Mouse (Mus musculus): Measurements from ENCODE around the gene Anapc16.

DNA sequence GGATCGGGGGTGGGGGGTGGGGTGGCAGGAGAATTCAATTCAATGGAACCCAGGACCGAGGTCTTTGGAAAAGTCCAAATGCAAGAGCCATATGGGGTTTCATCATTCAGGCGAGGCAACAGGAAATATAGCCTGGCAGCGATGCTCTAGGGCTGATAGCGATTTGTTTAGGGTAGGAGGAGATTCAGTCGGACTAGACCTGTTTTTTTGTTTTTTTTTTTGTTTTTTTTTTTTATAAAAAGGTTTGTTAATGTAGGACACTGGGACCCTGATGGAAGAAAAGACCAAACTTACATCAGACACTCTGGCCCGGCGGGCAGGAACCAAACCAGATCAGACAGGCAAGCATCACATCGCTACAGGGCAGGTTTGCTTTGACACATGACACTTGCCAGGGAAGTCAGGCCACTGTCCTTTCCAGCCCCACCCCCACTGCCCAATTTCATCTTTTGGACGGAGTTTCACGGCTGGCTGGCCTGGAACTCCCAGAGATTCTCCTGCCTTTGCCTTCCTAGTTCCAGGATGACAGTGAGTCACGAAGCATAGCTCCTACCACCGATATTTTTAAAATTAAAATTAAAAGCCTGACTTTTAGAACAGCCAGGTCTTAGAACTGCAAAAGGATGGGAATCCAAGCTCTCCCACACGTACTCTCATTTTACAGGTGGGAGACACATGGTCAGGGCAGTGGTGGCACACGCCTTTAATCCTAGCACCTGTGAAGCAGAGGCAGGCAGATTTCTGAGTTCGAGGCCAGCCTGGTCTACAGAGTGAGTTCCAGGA lies 50.0 kb downstream of the Anapc16 start:
- TF ChIP-seq CTCF (IDR thresholded peaks at IDR 0.05) (no peak), EP300 (IDR thresholded peaks at IDR 0.05) (no peak)
